Mouse (Mus musculus) kidney, adult 2 months (tissue): ENCODE measurements around the gene U2af1l4.

Experiments used
- CTCF ChIP-seq: fragments of 200-500 bp; conservative IDR thresholded peaks from 2 replicates; pipeline ENCODE4 v1.5.1; 2011; ENCODE audit warnings: low read depth, mild to moderate bottlenecking, control low read depth, low read length, moderate library complexity, mixed read lengths; ENCODE audit not compliant: insufficient read depth, insufficient read length
- POLR2A ChIP-seq: fragments of 200-500 bp; IDR thresholded peaks from one replicate; pipeline ENCODE4 v1.6.1; 2011; ENCODE audit warnings: low read depth, low read length, control low read depth

GRCm38 (mm10) chr7:30563117-30563905, at the start of gene U2af1l4, which contains the start of the genes Gm49396 and Psenen:
- TF ChIP-seq CTCF (no peak), POLR2A (no peak)
